Mouse (Mus musculus) brain, embryonic 14.5 days (tissue): ENCODE results near the gene Pou3f1. TPM values are rescaled to one million over a fixed set of nuclear protein-coding genes. Genes with fewer than 3 reads are reported as not detected.
A peak's percentile ranks its signal among the peaks of the same experiment; 100 is the strongest.

Experiments
- DNase-seq: peaks from one replicate; pipeline ENCODE4 v3.0.0-alpha.2; 2011; ENCODE audit warnings: low read depth
- CTCF ChIP-seq: fragments of 200-500 bp; IDR thresholded peaks from 2 replicates; pipeline ENCODE4 v1.5.1; 2012; ENCODE audit warnings: inconsistent platforms, mild to moderate bottlenecking, moderate library complexity, borderline replicate concordance; ENCODE audit not compliant: insufficient read depth, insufficient read length; ENCODE audit errors: extremely low read depth
- POLR2A ChIP-seq: fragments of 200-500 bp; IDR thresholded peaks from 2 replicates; pipeline ENCODE4 v1.6.1; 2012; ENCODE audit warnings: mild to moderate bottlenecking, inconsistent platforms, borderline replicate concordance; ENCODE audit not compliant: poor library complexity, insufficient read depth, insufficient read length, severe bottlenecking; ENCODE audit errors: extremely low read depth
- polyA plus RNA-seq: library from polyadenylated mRNA; depleted of rRNA; stranded (reverse); fragments of >200 nt; gene quantifications from 2 replicates; pipeline ENCODE4 v1.2.3, GENCODE M21; 2012

Gene Pou3f1
- polyA plus RNA-seq, 1 experiment: 21.3 TPM

GRCm38 (mm10) chr4:124683474-124683873 is 26.9 kb downstream of the Pou3f1 start:
- DNase-seq: no peak
- TF ChIP-seq POLR2A: no peak
- TF ChIP-seq CTCF: no peak

DNA sequence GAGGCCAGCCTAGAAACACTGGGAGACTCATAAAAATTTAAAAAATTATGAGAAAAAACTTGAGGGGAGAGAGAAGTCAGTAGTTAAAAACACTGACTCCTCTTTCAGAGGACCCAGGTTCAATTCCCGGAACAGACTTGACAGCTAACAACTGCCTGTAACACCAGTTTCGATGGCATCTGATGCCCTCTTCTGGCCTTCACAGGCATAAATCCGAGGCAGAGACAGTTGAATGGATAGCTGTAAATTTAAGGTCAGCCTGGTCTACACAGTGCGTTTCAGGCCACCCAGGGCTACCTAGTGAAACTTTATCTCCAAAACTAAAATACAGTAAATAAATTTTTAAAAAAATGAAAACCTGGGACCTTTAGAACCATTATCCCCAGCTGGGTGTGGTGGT is 28.4 kb downstream of the Pou3f1 start:
- no peak for DNase-seq
- TF ChIP-seq POLR2A (no peak), CTCF (peak; percentile 24; the same call in 1 of the 2 replicates)

DNA sequence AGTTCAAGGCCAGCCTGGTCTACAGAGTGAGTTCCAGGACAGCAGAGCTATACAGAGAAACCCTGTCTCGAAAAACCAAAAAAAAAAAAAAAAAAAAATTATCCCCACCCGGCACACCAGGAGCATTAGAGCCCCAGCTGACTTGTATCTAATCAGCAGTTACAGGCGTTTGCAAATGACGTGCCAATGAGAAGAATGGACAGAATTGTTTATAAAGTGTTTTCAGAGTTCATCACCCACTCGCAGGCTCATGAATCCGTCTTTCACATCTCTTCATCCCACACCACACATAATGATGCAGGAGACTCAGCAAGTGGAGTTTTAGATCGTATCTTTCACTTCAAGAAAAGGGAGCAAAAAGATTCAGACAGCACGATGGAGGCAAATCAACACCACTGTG is 28.8 kb downstream of the Pou3f1 start:
- DNase-seq: no peak
- TF ChIP-seq CTCF (no peak), POLR2A (no peak)

DNA sequence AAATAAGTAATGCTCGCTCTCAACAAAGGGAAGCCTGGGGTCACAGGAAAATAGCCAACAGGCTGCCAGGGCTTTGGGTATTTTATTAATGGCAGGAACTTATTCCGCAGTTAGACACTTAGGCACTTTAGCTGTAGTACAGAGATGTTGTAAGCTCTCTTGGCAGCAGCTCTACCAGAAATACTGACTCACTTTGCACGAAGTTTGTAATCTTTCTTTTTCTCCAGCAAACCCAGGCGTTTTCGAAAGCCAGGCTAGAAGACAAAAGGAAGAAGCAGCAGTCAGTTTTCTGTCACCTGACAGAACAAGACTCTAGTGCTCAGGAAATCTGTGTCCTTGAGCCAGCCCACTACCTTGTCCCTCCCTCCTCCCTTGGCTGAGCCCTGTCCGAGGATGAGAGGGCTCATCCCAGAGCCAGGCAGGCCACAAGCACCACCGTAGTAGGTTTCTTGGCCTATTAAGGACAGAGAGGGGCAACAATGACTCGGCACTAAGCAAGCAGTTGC is 29.3 kb downstream of the Pou3f1 start:
- no peak for TF ChIP-seq POLR2A
- no peak for TF ChIP-seq CTCF
- DNase-seq: no peak

GRCm38 (mm10) chr4:124691455-124691854 is 34.8 kb downstream of the Pou3f1 start:
- TF ChIP-seq CTCF: no peak
- TF ChIP-seq POLR2A: no peak
- no peak for DNase-seq

- TF ChIP-seq CTCF (no peak), POLR2A (no peak)
- DNase-seq: no peak
Measured at GRCm38 (mm10) chr4:124692416-124692861, 35.8 kb downstream of the Pou3f1 start.

DNA sequence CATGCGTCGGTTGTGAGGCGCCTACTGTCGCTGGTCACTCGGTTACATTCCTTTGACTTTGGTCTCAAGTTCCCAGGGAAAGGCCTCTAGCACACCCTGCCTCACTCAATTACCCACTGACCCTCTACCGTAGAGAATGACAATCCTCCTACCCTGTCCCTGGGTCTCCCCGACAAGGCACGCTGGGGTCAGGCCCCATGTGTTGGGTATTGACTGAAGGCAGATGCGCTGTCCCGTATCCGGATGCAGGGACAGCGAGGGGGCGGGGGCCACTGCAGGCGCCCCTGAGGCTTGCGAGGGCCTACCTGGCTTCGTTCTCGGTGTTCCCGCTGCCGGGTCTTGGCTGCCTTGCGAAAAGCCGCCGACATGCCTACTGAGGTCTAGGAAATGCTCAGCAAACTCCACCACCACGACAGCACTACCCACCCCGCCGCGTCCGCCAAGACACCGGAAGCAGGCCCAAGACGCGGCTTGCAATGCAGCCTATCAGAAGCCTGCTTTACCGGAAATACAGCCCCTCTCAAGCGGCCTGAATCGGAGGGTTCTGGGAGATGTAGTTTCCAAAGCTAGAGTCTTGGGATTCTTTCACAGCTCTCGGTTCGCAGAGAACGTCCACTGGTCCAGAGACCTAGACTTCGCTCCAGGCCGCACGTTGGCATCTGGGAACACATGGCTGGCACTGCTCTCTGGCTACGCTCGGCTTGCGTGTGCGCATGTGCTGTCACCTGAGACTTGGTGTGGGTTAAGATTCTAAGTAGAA is 36.7 kb downstream of the Pou3f1 start, which contains the start of gene Utp11:
Gene Utp11, minus strand, starts transcription at position 466 of the 760 bp plus-strand sequence.
- TF ChIP-seq CTCF (no peak), POLR2A (peak; percentile 50; the same call in 1 of the 2 replicates)
- peak; percentile 97 for DNase-seq

DNA sequence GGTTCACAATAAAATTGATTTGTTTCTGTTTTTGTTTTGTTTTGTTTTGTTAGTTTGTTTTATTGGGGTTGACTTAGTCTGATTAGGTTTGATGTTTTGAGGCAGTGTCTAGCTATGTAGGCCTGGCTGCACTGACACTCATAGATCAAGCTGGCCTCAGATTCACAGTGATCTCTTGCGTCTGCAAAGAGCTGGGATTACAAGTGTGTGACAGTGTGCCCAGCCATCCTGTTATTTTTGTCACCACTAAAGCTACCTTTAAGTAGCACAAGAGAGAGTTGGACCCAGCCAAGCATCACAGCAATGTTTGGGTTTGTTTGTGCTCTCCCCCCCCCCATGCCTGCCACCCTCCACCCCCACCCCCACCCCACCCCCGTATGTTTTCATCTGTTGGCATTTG is 38.0 kb downstream of the Pou3f1 start:
- no peak for TF ChIP-seq CTCF
- no peak for TF ChIP-seq POLR2A
- no peak for DNase-seq

GRCm38 (mm10) chr4:124695786-124696516 is 39.3 kb downstream of the Pou3f1 start:
- TF ChIP-seq POLR2A (no peak), CTCF (no peak)
- no peak for DNase-seq

DNA sequence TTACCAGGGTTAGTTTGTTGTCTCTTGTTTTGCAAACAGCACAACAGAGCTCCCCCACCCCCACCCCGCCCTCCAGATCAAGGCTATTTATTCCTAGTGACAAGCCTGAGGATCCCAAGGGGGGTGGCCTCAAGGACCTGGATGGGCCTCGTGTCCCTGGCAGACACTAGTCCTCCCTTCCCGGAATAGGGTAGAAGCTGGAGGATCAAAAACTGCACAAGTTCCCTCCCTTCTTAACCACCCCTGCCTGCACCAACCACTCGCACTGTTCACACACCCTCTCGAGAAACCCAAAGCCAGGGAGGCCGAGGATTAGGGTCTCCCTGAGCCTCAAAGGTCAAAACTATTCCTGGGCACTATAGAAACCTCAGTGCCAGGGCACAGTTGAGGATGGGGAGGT is 43.2 kb downstream of the Pou3f1 start:
- TF ChIP-seq CTCF (no peak), POLR2A (no peak)
- DNase-seq: no peak

DNA sequence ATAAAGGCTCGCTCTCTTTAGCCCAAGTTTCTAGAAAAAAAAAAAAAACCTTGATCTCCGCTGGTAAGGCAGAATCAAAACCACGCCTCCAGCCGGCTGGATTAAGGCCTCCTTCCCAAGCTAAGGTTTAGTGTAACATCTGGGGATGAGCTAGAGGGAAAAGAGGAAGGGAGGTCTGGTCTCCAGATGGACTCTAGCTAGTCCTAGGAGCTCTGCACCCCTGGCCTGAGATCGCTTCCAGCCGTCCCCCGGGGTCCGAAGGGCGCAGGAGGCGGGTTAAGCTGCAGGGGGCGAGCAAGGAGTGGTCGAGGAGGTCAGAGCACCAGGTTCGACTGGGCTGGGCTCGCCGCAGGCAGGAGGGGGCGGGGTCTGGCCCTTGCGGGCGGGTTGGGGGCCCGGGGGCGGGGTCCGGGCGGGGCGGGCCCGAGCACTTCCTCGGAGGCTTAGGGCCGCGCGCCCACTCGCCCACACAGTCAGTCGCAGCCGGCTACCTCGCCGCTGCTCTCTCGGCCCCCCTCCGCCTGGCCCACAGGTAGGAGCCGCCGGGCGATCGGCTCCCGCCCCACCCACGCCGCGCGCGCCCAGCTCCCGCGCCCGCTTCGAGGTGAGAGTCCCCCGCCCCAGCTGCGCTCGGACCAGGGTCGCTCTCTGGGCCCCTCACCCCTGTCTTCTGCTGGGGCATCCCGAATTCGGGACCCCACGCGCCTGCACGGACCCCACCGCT is 43.8 kb downstream of the Pou3f1 start, which contains the start of gene Fhl3:
Gene Fhl3, plus strand, starts transcription at position 454 of the 724 bp plus-strand sequence.
- TF ChIP-seq CTCF (no peak), POLR2A (no peak)
- peak; percentile 43 for DNase-seq

DNA sequence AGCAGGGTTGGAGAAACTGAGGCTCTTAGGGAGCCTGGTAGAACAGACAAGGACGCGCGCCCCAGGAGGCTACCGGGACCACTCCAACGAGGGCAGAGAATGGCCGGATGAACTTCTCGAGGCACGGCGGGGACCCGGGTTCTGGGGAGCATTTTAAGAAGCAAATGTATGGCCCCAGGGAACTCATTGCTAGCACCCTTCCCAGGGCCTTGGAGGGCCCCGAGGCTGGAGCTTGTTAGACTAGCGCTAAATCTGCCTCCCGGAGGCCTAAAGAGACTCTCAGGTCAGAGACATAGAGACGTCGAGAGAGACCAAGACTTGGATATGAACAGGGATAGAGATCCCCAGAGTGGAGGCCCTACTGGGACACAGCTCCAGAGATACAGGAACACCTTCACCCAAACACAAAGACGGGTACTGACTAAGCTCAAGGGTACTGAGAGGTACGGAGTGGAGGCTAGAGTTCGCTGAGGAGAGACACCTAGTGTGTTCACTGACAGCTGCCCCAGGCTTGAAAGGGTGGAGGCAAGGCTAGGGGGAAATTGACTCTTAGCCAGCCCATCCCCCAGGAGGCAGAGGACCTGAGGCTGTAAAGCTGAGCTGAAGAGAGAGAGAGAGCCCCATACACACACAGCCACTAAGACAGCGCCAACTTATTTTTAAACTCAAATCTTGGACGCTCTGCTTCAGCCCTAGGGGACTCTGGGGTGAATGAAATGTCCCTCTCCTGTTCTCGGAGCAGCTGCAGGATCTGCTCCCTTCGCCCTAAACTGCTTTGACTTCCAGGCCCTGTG is 44.6 kb downstream of the Pou3f1 start:
- peak; percentile 56 for DNase-seq

More for the DNA sequence above, 44.6 kb downstream of the Pou3f1 start:
- TF ChIP-seq POLR2A: no peak
- TF ChIP-seq CTCF: no peak
